Mouse (Mus musculus): ENCODE data around the gene Gm45799. TPM values are rescaled to one million over a fixed set of nuclear protein-coding genes. Genes with fewer than 3 reads are reported as not detected.

The Gm45799 gene
- polyA plus RNA-seq (2012), result 49.4 and 234 TPM in 2 replicates

DNA sequence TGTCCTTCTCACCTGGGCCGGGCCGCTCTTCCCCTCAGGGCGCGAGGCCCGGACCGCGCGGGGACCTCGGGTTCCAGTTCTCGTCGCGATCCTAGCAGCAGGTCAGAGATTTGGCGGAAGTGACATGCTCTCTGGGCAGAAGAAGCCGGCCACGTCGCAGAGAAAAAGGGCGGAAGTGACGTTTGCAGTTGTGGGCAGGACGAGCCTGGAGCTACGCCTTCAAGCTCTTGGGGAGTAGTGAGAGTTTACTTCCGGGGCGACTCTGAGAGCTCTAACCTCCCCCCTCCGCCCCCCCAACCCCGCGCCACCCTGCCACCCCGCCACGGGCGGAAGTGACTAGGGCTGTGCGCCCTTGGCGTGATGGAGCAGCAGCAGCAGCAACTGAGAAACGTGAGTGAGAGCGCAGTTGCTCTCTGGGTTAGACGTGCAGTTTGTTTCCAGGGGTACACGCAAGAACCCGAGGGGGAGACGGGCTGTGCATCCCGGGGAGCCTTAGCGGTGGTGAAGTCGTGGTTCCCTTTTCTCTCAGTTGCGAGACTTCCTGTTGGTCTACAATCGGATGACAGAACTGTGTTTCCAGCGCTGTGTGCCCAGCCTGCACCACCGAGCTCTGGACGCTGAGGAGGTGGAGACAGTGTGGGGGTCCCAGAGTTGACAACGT lies at the start of gene Gm45799, which contains the start of gene Arfip2:
TSS of gene Gm45799 (plus strand) at position 320 of the 661 bp plus-strand sequence.
TSS of gene Arfip2 (minus strand) at position 184 of the 661 bp plus-strand sequence.
- no peak for TF ChIP-seq GATA1 (IDR thresholded peaks at IDR 0.05; ENCODE audit: low read length)

- TF ChIP-seq GATA1 (IDR thresholded peaks at IDR 0.05; ENCODE audit: low read length), result no peak
These were observed 37.3 kb upstream of the Gm45799 start for GRCm38 (mm10) chr7:105602860-105603623.

DNA sequence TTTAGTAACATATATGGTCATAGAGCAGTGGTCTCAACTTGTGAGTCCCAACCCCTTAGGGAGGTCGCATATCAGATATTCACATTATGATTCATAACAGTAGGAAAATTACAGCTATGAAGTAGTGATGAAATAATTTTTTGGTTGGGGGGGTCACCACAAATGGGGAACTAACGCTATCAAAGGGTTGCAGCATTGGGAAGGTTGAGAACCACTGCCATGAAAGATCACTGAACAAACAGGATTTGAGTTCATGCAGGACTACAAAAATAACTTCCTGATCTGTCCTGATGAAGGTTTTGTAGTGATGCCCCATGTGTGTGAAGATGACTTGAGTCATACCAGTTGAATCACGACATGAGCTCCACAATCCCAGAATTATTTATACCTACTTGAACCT lies 31.9 kb upstream of the Gm45799 start:
- no peak for TF ChIP-seq GATA1 (IDR thresholded peaks at IDR 0.05; ENCODE audit: low read length)

DNA sequence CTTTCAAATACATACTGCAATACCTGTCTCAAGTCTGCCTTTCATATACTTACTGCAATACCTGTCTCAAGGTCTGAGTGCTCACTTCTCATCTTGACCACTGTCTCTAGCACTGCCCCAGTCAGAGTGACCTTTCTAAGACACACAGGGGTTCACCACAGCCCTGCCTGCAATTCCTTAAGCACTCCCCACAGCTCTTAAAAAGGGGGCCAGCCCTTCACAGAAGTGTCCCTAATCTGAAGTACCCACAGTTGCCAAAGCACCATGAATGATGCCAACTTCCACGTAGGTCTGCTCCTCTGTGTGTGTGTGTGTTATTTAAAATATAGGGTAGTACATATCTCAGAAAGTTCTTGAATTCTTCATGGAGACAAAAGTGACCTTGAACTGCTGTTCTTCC lies 28.6 kb upstream of the Gm45799 start:
- no peak for TF ChIP-seq GATA1 (IDR thresholded peaks at IDR 0.05; ENCODE audit: low read length)

GRCm38 (mm10) chr7:105614400-105614799 lies 26.0 kb upstream of the Gm45799 start:
- TF ChIP-seq GATA1 (IDR thresholded peaks at IDR 0.05; ENCODE audit: low read length), result no peak

DNA sequence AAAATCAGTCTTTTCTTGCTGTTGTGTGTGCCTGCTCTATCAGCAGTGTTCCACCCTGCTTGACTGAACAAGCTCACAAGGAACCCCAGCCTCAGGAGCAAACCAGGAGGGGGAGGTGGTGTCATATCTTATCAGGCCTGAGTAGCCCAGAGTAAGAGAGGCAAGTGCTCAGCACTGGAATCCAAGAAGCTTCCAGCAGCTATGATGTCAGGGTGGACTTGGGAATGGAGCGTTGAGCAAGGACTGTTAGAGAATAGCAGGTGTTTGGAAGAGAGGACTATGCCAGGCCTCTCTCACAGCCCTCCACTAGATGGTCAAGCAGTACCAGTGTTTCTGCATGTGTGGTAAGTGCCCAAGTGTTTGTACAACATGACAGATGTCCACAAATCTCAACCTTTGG lies 24.6 kb upstream of the Gm45799 start:
- no peak for TF ChIP-seq GATA1 (IDR thresholded peaks at IDR 0.05; ENCODE audit: low read length)

GRCm38 (mm10) chr7:105616561-105616960 lies 23.8 kb upstream of the Gm45799 start:
- no peak for TF ChIP-seq GATA1 (IDR thresholded peaks at IDR 0.05; ENCODE audit: low read length)

DNA sequence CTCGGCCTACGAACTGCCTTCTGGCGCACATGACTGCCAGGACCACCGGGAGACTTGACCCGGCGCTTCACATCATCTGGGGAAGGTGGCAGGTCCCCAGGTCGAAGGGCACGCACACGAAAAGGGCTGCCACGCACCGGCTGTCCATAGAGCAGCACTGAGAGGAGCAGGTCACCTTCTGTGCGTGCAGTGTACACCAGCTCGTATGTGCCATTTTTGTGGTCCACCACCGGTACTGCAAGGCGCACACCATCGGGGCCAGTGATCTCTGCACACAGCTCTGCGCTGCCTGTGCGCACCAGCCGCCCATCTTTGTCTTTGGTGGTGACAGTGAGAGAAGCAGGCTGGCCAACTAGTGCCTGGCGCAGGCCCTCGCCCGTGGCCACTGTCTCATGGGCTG lies 22.5 kb upstream of the Gm45799 start:
- no peak for TF ChIP-seq GATA1 (IDR thresholded peaks at IDR 0.05; ENCODE audit: low read length)

- TF ChIP-seq GATA1 (IDR thresholded peaks at IDR 0.05; ENCODE audit: low read length), result no peak
These were observed 20.7 kb upstream of the Gm45799 start for GRCm38 (mm10) chr7:105619701-105620100.

DNA sequence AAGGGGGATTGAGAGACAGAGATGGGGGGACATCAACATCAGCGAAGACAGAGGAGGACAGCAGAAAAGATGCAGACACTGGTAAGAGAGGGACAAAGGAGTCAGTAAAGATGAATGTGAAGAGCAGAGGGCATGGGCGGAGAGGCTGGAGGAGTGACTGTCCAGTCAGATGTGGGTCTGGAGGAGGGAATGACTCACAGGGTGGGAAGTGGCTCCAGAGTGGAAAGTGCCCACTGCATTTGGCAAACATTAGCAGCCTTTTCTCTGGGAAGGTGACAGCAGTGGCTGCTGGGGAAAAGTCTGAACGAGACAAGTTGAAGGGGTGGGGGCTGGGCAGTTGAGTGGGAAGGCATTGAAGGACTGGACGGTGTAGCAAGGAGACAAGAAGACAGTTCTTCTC lies 19.3 kb upstream of the Gm45799 start:
- TF ChIP-seq GATA1 (IDR thresholded peaks at IDR 0.05; ENCODE audit: low read length), result no peak

DNA sequence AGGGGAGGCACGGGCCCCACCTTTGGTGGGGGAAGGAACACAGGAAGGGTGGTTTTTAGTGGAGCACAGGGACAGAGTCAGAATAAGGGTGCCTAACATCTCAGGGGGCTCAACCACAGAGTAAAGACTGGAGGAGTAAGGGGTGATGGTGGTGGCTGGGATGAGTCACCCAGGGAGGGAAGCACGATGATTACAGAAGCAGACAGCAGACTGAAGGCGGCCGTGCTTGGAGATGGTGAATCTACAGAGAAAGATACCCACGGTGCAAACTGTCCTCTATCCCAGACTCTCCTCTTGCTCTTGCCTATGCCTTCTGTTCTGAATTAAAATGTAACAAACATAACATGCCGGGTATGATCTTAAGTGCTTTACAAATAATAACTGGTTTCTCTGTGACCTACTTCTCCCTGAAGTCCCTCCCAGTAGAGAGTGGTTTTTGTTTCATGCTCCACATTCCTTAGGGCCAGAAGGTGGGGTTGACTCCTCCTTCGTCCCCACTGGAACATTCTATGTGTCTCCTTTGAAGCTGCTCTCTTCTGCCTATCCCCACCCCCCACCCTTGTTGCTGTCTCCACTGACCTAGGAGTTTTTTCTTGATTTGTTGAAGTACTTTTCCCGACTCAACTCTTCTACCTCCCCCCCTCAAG lies 18.6 kb upstream of the Gm45799 start:
- TF ChIP-seq GATA1 (IDR thresholded peaks at IDR 0.05; ENCODE audit: low read length), result no peak

- TF ChIP-seq GATA1 (IDR thresholded peaks at IDR 0.05; ENCODE audit: low read length), result no peak
These were observed 15.0 kb upstream of the Gm45799 start for GRCm38 (mm10) chr7:105625397-105625796.

DNA sequence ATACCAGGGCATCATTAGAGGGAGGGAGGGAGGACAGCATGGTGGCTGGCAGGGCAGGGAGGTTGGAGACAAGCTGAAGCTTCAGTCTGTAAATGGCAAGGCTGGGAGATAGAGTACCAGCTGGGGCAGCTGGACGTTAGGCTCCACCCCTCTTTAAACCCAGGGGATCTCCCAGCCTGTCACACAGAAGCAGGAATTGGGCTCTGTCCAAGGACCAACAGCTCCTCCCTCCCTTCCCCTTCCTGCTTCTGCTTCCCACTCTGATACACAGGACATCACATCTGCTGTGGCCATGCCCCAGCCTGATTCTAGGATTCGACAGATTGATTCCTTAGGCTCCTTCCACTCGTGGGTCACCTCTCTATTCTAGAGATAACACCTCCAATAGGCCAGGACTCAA lies 11.7 kb upstream of the Gm45799 start:
- no peak for TF ChIP-seq GATA1 (IDR thresholded peaks at IDR 0.05; ENCODE audit: low read length)

- TF ChIP-seq GATA1 (IDR thresholded peaks at IDR 0.05; ENCODE audit: low read length), result no peak
These were observed 7.8 kb upstream of the Gm45799 start for GRCm38 (mm10) chr7:105632551-105632972.

DNA sequence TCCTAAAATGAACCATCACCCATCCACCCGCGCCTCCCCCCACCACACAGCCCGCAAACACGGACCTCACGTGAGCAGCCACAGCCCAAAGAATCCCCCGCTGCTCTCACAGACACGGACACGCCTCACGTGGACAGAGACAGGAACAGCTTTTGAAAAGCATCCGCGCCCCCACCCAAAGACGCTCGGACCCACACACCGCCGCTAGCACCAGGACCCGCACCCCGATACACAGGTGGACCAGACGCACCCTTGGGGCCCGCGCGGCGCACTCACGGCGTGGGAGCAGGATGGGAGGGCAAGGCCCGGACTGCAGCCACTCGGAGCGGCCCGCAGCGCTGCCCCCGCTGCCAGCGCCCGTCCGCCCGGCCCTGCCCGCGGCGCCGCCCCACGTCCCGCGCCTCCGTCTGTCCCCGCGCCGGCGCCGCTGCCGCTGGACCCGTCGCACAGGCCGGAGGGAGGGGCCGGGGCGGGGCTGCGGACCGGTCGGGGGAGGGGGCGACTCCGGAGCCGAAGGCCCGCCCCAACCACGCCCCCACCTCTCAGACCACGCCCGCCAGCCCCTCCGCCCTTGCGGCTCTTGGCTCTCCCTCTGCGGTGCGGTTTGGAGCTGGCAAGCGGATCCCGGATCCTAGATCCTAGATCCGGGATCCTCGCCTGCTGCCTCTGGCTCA lies 7.1 kb upstream of the Gm45799 start, which contains the start of gene Trim3:
TSS of gene Trim3 (minus strand) at position 445 of the 674 bp plus-strand sequence.
- no peak for TF ChIP-seq GATA1 (IDR thresholded peaks at IDR 0.05; ENCODE audit: low read length)

GRCm38 (mm10) chr7:105633801-105634135 lies 6.6 kb upstream of the Gm45799 start:
- no peak for TF ChIP-seq GATA1 (IDR thresholded peaks at IDR 0.05; ENCODE audit: low read length)
